Mouse (Mus musculus) kidney, embryonic 16.5 days (tissue): ENCODE results near the gene Lrrc51. TPM values are rescaled to one million over a fixed set of nuclear protein-coding genes. Genes with fewer than 3 reads are reported as not detected.
A peak's percentile ranks its signal among the peaks of the same experiment; 100 is the strongest.
"Not testable (repeated sequence)": the region's sequence is repeated elsewhere in the genome, so short reads cannot be mapped to it uniquely, and the experiment has no call there.

ENCODE experiments used
- ATAC-seq: fragments of 200-750 bp; cut with Nextera tagmentation; 2 replicates; pipeline ENCODE4 v1.8.0; 2017; ENCODE audit warnings: moderate TSS enrichment; ENCODE audit not compliant: low FRiP score, low TSS enrichment
- H3K27ac ChIP-seq: fragments of 300-500 bp; sonication (generic); 2 replicates; pipeline ENCODE4 v1.5.1; 2014; ENCODE audit warnings: low read length
- H3K27me3 ChIP-seq: fragments of 300-500 bp; sonication (generic); 2 replicates; pipeline ENCODE4 v1.6.1; 2014; ENCODE audit warnings: low read length, control low read depth, mixed read lengths; ENCODE audit not compliant: insufficient read depth
- H3K36me3 ChIP-seq: fragments of 300-500 bp; sonication (generic); 2 replicates; pipeline ENCODE4 v1.6.1; 2014; ENCODE audit warnings: low read length, control low read depth, mixed read lengths; ENCODE audit not compliant: insufficient read depth
- H3K4me1 ChIP-seq: fragments of 300-500 bp; sonication (generic); 2 replicates; pipeline ENCODE4 v1.6.1; 2014; ENCODE audit warnings: low read length, control low read depth, mixed read lengths; ENCODE audit not compliant: insufficient read depth
- H3K4me2 ChIP-seq: fragments of 300-500 bp; sonication (generic); replicated peaks from 2 replicates; pipeline ENCODE4 v1.6.1; 2014; ENCODE audit warnings: low read depth, low read length
- H3K4me3 ChIP-seq: fragments of 300-500 bp; sonication (generic); 2 replicates; pipeline ENCODE4 v1.5.1; 2014; ENCODE audit warnings: mild to moderate bottlenecking, low read length
- H3K9ac ChIP-seq: fragments of 300-500 bp; sonication (generic); replicated peaks from 2 replicates; pipeline ENCODE4 v1.6.1; 2014; ENCODE audit warnings: low read length
- H3K9me3 ChIP-seq: fragments of 300-500 bp; sonication (generic); 2 replicates; pipeline ENCODE4 v1.6.1; 2016; ENCODE audit warnings: low read length, control low read depth
- WGBS: fragments of 180-500 bp; shearing (Covaris S2); extraction: QIAGEN DNeasy Blood & Tissue Kit; methylation state at CpG from one replicate; pipeline ENCODE4 v1.1.7; 2014; 5-methylcytosine and 5-hydroxymethylcytosine counted together
- polyA plus RNA-seq: library from polyadenylated mRNA; unstranded; fragments of >200 nt; fragmentation: Nextera tagmentation; extraction: Ambion mirVana; gene quantifications from 2 replicates; pipeline ENCODE4 v1.2.1, GENCODE M21; 2015

The Lrrc51 gene
- polyA plus RNA-seq, 1 experiment from 2014 or later = 13.9 TPM

- peaks cover 2% of the 10 kb centered on the region; the same call in 1 of the 2 replicates for H3K4me1 ChIP-seq
- ATAC-seq = no peak
- H3K4me3 ChIP-seq = no peak overlapping the region
- H3K27ac ChIP-seq = no peak overlapping the region
- no peaks in the 10 kb centered on the region for H3K9me3 ChIP-seq
- WGBS = 34% methylated on average over 2 of the region's 2 CpGs
- no peak overlapping the region for H3K9ac ChIP-seq
- H3K4me2 ChIP-seq = no peak overlapping the region
- no peaks in the 10 kb centered on the region for H3K27me3 ChIP-seq
- H3K36me3 ChIP-seq = no peaks in the 10 kb centered on the region
Observed at GRCm38 (mm10) chr7:101952098-101952497, 18.4 kb upstream of the Lrrc51 start.

- Histone ChIP-seq H3K36me3 (no peaks in the 10 kb centered on the region), H3K9me3 (no peaks in the 10 kb centered on the region), H3K4me1 (peaks cover 2% of the 10 kb centered on the region; the same call in 1 of the 2 replicates), H3K4me3 (no peak overlapping the region), H3K27me3 (no peaks in the 10 kb centered on the region), H3K9ac (no peak overlapping the region), H3K27ac (peak overlapping the region; percentile 58; the same call in 1 of the 2 replicates), H3K4me2 (no peak overlapping the region)
- no peak for ATAC-seq
- WGBS = 68% methylated on average over 1 of the region's 1 CpGs
Observed at GRCm38 (mm10) chr7:101951648-101952047, 18.0 kb upstream of the Lrrc51 start.

- not testable (repeated sequence) for H3K4me1 ChIP-seq, H3K27ac ChIP-seq, H3K4me3 ChIP-seq, H3K27me3 ChIP-seq, H3K36me3 ChIP-seq, H3K9ac ChIP-seq, H3K4me2 ChIP-seq, ATAC-seq, H3K9me3 ChIP-seq
- 91% methylated on average over 5 of the region's 5 CpGs for WGBS
Observed at GRCm38 (mm10) chr7:101949008-101949407, 15.3 kb upstream of the Lrrc51 start.

GRCm38 (mm10) chr7:101939758-101940157 lies 6.1 kb upstream of the Lrrc51 start:
- Histone ChIP-seq H3K36me3 (0 out of 2 replicates have a peak, but pooled peaks cover 3% of the 10 kb centered on the region), H3K4me2 (no peak overlapping the region), H3K9me3 (no peaks in the 10 kb centered on the region), H3K9ac (no peak overlapping the region), H3K27me3 (no peaks in the 10 kb centered on the region), H3K4me1 (peaks cover 11% of the 10 kb centered on the region; the same call in 1 of the 2 replicates), H3K27ac (no peak overlapping the region), H3K4me3 (no peak overlapping the region)
- ATAC-seq = 0 out of 2 replicates have a peak, but pooled peaks have one; percentile 51
- WGBS = 87% methylated on average over 4 of the region's 4 CpGs

- no peak for ATAC-seq
- no peaks in the 10 kb centered on the region for H3K27me3 ChIP-seq
- H3K9me3 ChIP-seq = no peaks in the 10 kb centered on the region
- H3K4me3 ChIP-seq = no peak overlapping the region
- peaks cover 11% of the 10 kb centered on the region; the same call in 1 of the 2 replicates for H3K4me1 ChIP-seq
- H3K36me3 ChIP-seq = 0 out of 2 replicates have a peak, but pooled peaks cover 3% of the 10 kb centered on the region
- H3K27ac ChIP-seq = no peak overlapping the region
- no peak overlapping the region for H3K4me2 ChIP-seq
- H3K9ac ChIP-seq = no peak overlapping the region
- 79% methylated on average over 2 of the region's 2 CpGs for WGBS
Observed at GRCm38 (mm10) chr7:101938348-101938747, 4.7 kb upstream of the Lrrc51 start.

- 0 out of 2 replicates have a peak, but pooled peaks cover 3% of the 10 kb centered on the region for H3K36me3 ChIP-seq
- peaks cover 15% of the 10 kb centered on the region; the same call in 1 of the 2 replicates for H3K4me1 ChIP-seq
- 96% methylated on average over 4 of the region's 4 CpGs for WGBS
- H3K27me3 ChIP-seq = no peaks in the 10 kb centered on the region
- ATAC-seq = no peak
- no peak overlapping the region for H3K9ac ChIP-seq
- no peaks in the 10 kb centered on the region for H3K9me3 ChIP-seq
- H3K27ac ChIP-seq = no peak overlapping the region
- H3K4me2 ChIP-seq = no peak overlapping the region
- no peak overlapping the region for H3K4me3 ChIP-seq
Observed at GRCm38 (mm10) chr7:101937569-101937968, 3.9 kb upstream of the Lrrc51 start.

- WGBS = 99% methylated on average over 4 of the region's 4 CpGs
- Histone ChIP-seq H3K27ac (no peak overlapping the region), H3K36me3 (0 out of 2 replicates have a peak, but pooled peaks cover 3% of the 10 kb centered on the region), H3K4me1 (peaks cover 17% of the 10 kb centered on the region; the same call in 1 of the 2 replicates), H3K9me3 (no peaks in the 10 kb centered on the region), H3K9ac (no peak overlapping the region), H3K4me2 (no peak overlapping the region), H3K4me3 (no peak overlapping the region), H3K27me3 (no peaks in the 10 kb centered on the region)
- ATAC-seq = no peak
Observed at GRCm38 (mm10) chr7:101936996-101937395, 3.3 kb upstream of the Lrrc51 start.

- no peak overlapping the region for H3K4me3 ChIP-seq
- H3K27me3 ChIP-seq = no peaks in the 10 kb centered on the region
- H3K4me2 ChIP-seq = no peak overlapping the region
- H3K9me3 ChIP-seq = no peaks in the 10 kb centered on the region
- no peak overlapping the region for H3K27ac ChIP-seq
- H3K4me1 ChIP-seq = peaks cover 17% of the 10 kb centered on the region; the same call in 1 of the 2 replicates
- H3K36me3 ChIP-seq = 0 out of 2 replicates have a peak, but pooled peaks cover 3% of the 10 kb centered on the region
- no peak overlapping the region for H3K9ac ChIP-seq
- no peak for ATAC-seq
- WGBS = 94% methylated on average over 4 of the region's 4 CpGs
Observed at GRCm38 (mm10) chr7:101935957-101936356, 2.3 kb upstream of the Lrrc51 start.

GRCm38 (mm10) chr7:101933300-101933699 lies 395 bp downstream of the Lrrc51 start:
- Histone ChIP-seq H3K4me1 (peaks cover 17% of the 10 kb centered on the region; the same call in 1 of the 2 replicates), H3K27ac (peak overlapping the region; percentile 59), H3K4me2 (peak overlapping the region; percentile 78), H3K9ac (peak overlapping the region; percentile 78), H3K27me3 (no peaks in the 10 kb centered on the region), H3K9me3 (no peaks in the 10 kb centered on the region), H3K4me3 (peak overlapping the region; percentile 65), H3K36me3 (no peaks in the 10 kb centered on the region)
- peak; percentile 35 for ATAC-seq
- 4% methylated on average over 15 of the region's 15 CpGs for WGBS

- no peak overlapping the region for H3K9ac ChIP-seq
- WGBS = 81% methylated on average over 1 of the region's 1 CpGs
- peak overlapping the region; percentile 78 for H3K4me2 ChIP-seq
- no peak for ATAC-seq
- H3K4me1 ChIP-seq = peaks cover 17% of the 10 kb centered on the region; the same call in 1 of the 2 replicates
- H3K4me3 ChIP-seq = peak overlapping the region; percentile 10; the same call in 1 of the 2 replicates
- H3K9me3 ChIP-seq = no peaks in the 10 kb centered on the region
- no peaks in the 10 kb centered on the region for H3K36me3 ChIP-seq
- H3K27ac ChIP-seq = no peak overlapping the region
- no peaks in the 10 kb centered on the region for H3K27me3 ChIP-seq
Observed at GRCm38 (mm10) chr7:101932551-101932950, 1.1 kb downstream of the Lrrc51 start.
